Mouse (Mus musculus) liver, embryonic 12.5 days (tissue): ENCODE measurements around the gene Ess2. TPM values are rescaled to one million over a fixed set of nuclear protein-coding genes. Genes with fewer than 3 reads are reported as not detected.

ENCODE experiments used
- ATAC-seq: fragments of 200-750 bp; cut with Nextera tagmentation; 2 replicates; pipeline ENCODE4 v1.8.0; 2017; ENCODE audit warnings: moderate number of reproducible peaks, mild to moderate bottlenecking, moderate library complexity
- H3K27ac ChIP-seq: fragments of 300-500 bp; sonication (generic); 2 replicates; pipeline ENCODE4 v1.5.1; 2016; ENCODE audit warnings: mild to moderate bottlenecking
- H3K27me3 ChIP-seq: fragments of 300-500 bp; sonication (generic); replicated peaks from 2 replicates; pipeline ENCODE4 v1.6.1; 2016; ENCODE audit warnings: mild to moderate bottlenecking, moderate library complexity
- H3K36me3 ChIP-seq: fragments of 300-500 bp; sonication (generic); 2 replicates; pipeline ENCODE4 v1.6.1; 2016; ENCODE audit warnings: mild to moderate bottlenecking, moderate library complexity
- H3K4me1 ChIP-seq: fragments of 300-500 bp; sonication (generic); 2 replicates; pipeline ENCODE4 v1.6.1; 2016
- H3K4me2 ChIP-seq: fragments of 300-500 bp; sonication (generic); 2 replicates; pipeline ENCODE4 v1.6.1; 2016; ENCODE audit warnings: mild to moderate bottlenecking, moderate library complexity
- H3K4me3 ChIP-seq: fragments of 300-500 bp; sonication (generic); 2 replicates; pipeline ENCODE4 v1.5.1; 2016; ENCODE audit warnings: mild to moderate bottlenecking, moderate library complexity
- H3K9ac ChIP-seq: fragments of 300-500 bp; sonication (generic); 2 replicates; pipeline ENCODE4 v1.6.1; 2016; ENCODE audit warnings: mild to moderate bottlenecking, moderate library complexity
- H3K9me3 ChIP-seq: fragments of 300-500 bp; sonication (generic); replicated peaks from 2 replicates; pipeline ENCODE4 v1.6.1; 2016; ENCODE audit warnings: mild to moderate bottlenecking, moderate library complexity
- WGBS: fragments of 180-500 bp; shearing (Covaris S2); methylation state at CpG from one replicate; pipeline ENCODE4 v1.1.7; 2016; ENCODE audit not compliant: insufficient replicate concordance; 5-methylcytosine and 5-hydroxymethylcytosine counted together
- polyA plus RNA-seq: library from polyadenylated mRNA; unstranded; fragments of >200 nt; fragmentation: Nextera tagmentation; extraction: Ambion mirVana; gene quantifications from 2 replicates; pipeline ENCODE4 v1.2.1, GENCODE M21; 2016

Ess2 gene
- polyA plus RNA-seq, 1 experiment from 2014 or later = 18.7 TPM

DNA sequence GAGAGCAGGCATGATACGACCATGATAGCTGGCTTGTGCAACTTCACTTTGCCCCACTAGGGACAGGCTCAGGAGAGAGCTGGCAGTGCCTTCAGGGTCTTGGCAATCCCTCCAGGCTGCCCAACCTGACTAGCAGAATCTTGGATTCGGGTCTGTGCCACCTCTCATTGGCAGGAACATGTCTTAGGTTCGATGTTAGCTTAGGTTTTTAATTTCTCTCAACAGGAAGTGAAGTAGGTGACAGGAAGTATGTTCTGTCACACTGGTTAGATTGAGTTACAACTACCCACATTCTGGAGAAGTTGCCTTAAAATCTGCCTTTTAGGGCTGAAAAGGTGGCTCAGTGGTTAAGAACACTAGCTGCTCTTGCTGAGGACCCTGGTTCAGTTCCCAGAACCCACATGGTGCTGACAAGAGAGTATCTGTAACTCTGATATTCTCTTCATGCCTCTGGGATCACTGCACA lies 23.3 kb upstream of the Ess2 start:
- Histone ChIP-seq H3K27me3 (no peaks in the 10 kb centered on the region; the same call in 1 of the 2 replicates), H3K4me2 (no peak overlapping the region), H3K9me3 (no peaks in the 10 kb centered on the region), H3K27ac (peak overlapping the region; percentile 86), H3K9ac (peak overlapping the region; percentile 33; the same call in 1 of the 2 replicates), H3K4me3 (no peak overlapping the region), H3K36me3 (no peaks in the 10 kb centered on the region), H3K4me1 (peaks cover 53% of the 10 kb centered on the region)
- whole genome bisulfite sequencing = 36% methylated on average over 3 of the region's 3 CpGs
- no peak for ATAC-seq

- H3K4me2 ChIP-seq = peak overlapping the region; percentile 25; the same call in 1 of the 2 replicates
These were observed 22.7 kb upstream of the Ess2 start for GRCm38 (mm10) chr16:17933594-17934444.

DNA sequence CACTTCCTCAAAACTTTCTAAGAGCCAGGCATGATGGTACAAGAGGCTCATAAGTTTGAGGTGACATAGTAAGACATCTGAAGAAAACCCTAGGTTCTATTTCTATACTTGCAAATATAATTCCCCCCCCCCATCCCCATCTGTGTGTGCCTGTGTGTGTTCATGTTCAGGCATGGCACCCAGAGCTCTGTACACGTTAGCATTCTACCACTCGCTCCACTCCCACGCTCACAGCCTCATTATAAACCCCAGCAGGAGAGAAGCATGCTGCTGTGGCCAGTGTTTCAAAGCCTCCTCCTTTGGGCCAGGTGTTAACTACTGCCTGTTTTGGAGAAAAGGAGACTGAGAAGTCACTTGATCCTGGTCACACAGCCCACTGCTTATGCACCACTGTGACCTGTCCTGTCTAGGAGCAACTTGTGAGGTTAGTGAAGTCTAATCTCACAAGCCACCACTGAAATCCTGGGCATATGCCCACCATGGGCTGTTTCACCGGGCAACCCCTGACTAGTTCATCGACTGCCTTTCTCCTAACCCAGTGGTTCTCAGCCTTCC lies 20.8 kb upstream of the Ess2 start:
- Histone ChIP-seq H3K4me2 (no peak overlapping the region), H3K4me3 (no peak overlapping the region), H3K36me3 (no peaks in the 10 kb centered on the region), H3K27me3 (no peaks in the 10 kb centered on the region), H3K9ac (no peak overlapping the region), H3K9me3 (no peaks in the 10 kb centered on the region), H3K4me1 (peaks cover 53% of the 10 kb centered on the region), H3K27ac (peak overlapping the region; percentile 6; the same call in 1 of the 2 replicates)
- 77% methylated on average over 5 of the region's 5 CpGs for WGBS
- ATAC-seq = no peak

More at GRCm38 (mm10) chr16:17933594-17934444, 22.7 kb upstream of the Ess2 start:
- Histone ChIP-seq H3K27ac (peak overlapping the region; percentile 86), H3K9me3 (no peaks in the 10 kb centered on the region), H3K4me1 (peaks cover 53% of the 10 kb centered on the region), H3K9ac (peak overlapping the region; percentile 33), H3K27me3 (no peaks in the 10 kb centered on the region; the same call in 1 of the 2 replicates), H3K4me3 (no peak overlapping the region), H3K36me3 (no peaks in the 10 kb centered on the region)
- 22% methylated on average over 9 of the region's 9 CpGs for whole genome bisulfite sequencing
- ATAC-seq = peak; percentile 77

DNA sequence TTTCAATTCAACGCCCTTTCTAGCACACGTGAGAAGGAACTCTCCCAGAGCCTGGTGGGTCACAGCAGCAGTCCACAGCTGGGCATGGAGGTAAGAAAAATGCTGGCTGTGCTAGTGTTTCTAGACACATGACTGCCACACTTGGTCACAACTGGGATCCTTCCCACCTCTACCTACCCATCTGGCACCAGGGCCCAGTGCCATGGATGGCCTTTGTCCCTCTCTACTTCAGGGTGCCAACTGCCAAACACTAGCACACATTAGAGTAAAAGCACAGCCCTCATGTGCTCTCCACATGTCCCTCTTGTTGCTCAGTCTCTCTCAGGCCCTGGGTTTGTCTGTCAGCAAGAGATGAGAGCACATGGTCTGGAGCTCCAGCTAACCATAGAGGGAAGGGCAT lies 18.5 kb upstream of the Ess2 start:
- no peak overlapping the region for H3K9ac ChIP-seq
- peaks cover 68% of the 10 kb centered on the region for H3K4me1 ChIP-seq
- WGBS = 78% methylated on average over 2 of the region's 2 CpGs

GRCm38 (mm10) chr16:17929211-17929610 lies 18.1 kb upstream of the Ess2 start:
- H3K27me3 ChIP-seq = no peaks in the 10 kb centered on the region
- H3K36me3 ChIP-seq = peaks cover 22% of the 10 kb centered on the region
- H3K9ac ChIP-seq = peak overlapping the region; percentile 93
- H3K4me2 ChIP-seq = peak overlapping the region; percentile 99
- H3K9me3 ChIP-seq = no peaks in the 10 kb centered on the region
- ATAC-seq = no peak
- WGBS = 36% methylated on average over 2 of the region's 2 CpGs
- no peak overlapping the region for H3K4me3 ChIP-seq
- H3K27ac ChIP-seq = peak overlapping the region; percentile 95
- H3K4me1 ChIP-seq = peaks cover 67% of the 10 kb centered on the region

More for the DNA sequence above, 18.5 kb upstream of the Ess2 start:
- Histone ChIP-seq H3K27me3 (no peaks in the 10 kb centered on the region), H3K27ac (peak overlapping the region; percentile 95), H3K36me3 (peaks cover 18% of the 10 kb centered on the region), H3K9me3 (no peaks in the 10 kb centered on the region), H3K4me3 (no peak overlapping the region), H3K4me2 (0 out of 2 replicates have a peak overlapping the region, but pooled peaks have one; percentile 99)
- ATAC-seq = no peak

- Histone ChIP-seq H3K4me1 (peaks cover 67% of the 10 kb centered on the region), H3K27me3 (no peaks in the 10 kb centered on the region), H3K36me3 (peaks cover 22% of the 10 kb centered on the region), H3K4me3 (peak overlapping the region; percentile 90), H3K9me3 (no peaks in the 10 kb centered on the region), H3K4me2 (peak overlapping the region; percentile 99), H3K27ac (peak overlapping the region; percentile 95), H3K9ac (peak overlapping the region; percentile 93)
- under 1% methylated on average over 9 of the region's 9 CpGs for WGBS
- peak; percentile 62 for ATAC-seq
These were observed 17.5 kb upstream of the Ess2 start for GRCm38 (mm10) chr16:17928627-17929104.

DNA sequence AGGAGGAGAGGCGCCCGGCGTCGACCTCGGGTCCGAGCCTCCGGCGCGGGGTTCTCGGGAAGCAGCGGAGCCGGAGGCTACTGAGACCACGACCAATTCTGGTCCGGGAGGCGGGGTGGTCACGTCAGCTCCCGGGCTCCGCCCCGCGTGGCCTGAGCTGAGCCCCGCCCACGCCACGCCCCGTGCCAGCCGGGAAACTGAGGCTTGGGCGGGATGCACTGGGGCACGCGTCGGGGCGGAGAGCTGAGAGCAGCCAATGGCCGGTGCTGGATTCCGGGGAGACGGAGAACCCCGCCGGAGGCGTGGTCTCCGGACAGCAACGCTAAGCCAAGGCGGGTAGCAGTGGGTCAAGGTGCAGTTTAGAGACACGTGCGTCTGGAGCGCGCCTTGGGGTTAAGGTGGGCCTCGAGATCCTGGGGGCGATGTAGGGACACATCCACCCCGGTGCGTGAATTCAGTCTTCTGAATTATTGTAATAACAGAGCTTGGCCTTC lies 17.0 kb upstream of the Ess2 start, which contains the start of gene Slc25a1:
Gene Slc25a1, minus strand, starts transcription at position 133 of the 494 bp plus-strand sequence.
- peak within 1 kb of the TSS; percentile 99 for H3K4me2 ChIP-seq
- peaks cover 22% of the 10 kb centered on the region for H3K36me3 ChIP-seq
- H3K27ac ChIP-seq = peak within 1 kb of the TSS; percentile 95
- under 1% methylated on average over 47 of the region's 47 CpGs for WGBS
- H3K9me3 ChIP-seq = no peaks in the 10 kb centered on the region
- peak within 1 kb of the TSS; percentile 90 for H3K4me3 ChIP-seq
- H3K4me1 ChIP-seq = peaks cover 67% of the 10 kb centered on the region
- peak within 1 kb of the TSS; percentile 93 for H3K9ac ChIP-seq
- H3K27me3 ChIP-seq = no peaks in the 10 kb centered on the region
- peak; percentile 87 for ATAC-seq

DNA sequence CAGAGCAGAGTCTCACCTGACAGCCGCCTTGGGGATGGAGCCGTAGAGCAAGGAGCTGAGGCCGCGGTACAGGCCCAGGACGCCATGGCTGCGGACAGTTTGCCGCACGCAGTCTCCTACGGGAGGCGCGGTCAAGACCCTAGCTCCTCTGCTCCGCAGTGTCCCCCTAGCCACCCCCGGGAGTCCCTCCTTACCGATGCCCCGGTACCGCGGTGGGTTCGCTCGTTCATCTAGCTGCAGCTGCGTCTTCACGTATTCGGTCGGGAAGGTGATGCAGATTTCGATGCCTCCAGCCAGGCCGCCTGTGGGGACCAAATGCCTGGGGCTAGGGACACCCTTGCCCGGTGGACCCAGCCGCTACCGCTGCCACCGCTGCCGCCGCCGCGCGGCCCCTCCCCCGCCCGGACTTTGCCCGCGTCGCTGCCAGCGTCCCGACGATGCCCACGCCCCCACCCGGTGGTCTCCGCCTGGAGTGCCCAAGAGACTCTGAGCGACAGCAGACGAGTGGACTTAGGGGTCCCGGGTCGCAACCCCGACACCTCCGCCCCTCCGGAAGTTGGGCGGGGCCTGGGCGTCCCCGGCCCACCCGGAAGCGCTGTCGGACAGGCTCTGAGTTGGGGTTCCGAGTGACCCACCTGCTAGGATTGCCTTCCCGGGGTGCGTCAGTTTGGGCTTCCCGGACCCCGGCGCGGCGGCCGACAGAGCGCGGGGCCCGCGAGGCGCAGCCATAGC lies 16.4 kb upstream of the Ess2 start:
- H3K4me3 ChIP-seq = peak overlapping the region; percentile 90

GRCm38 (mm10) chr16:17922163-17922538 lies 11.0 kb upstream of the Ess2 start:
- Histone ChIP-seq H3K4me2 (peak overlapping the region; percentile 95), H3K4me1 (peaks cover 62% of the 10 kb centered on the region), H3K27ac (peak overlapping the region; percentile 89), H3K27me3 (peaks cover 28% of the 10 kb centered on the region), H3K36me3 (peaks cover 22% of the 10 kb centered on the region), H3K9ac (peak overlapping the region; percentile 88), H3K9me3 (no peaks in the 10 kb centered on the region), H3K4me3 (peak overlapping the region; percentile 72)
- ATAC-seq = peak; percentile 25; the same call in 1 of the 2 replicates
- WGBS = under 1% methylated on average over 14 of the region's 14 CpGs

More for the DNA sequence above, 16.4 kb upstream of the Ess2 start:
- peak overlapping the region; percentile 95 for H3K27ac ChIP-seq
- 3% methylated on average over 67 of the region's 72 CpGs for WGBS
- no peaks in the 10 kb centered on the region for H3K9me3 ChIP-seq
- peak; percentile 16 for ATAC-seq
- H3K9ac ChIP-seq = peak overlapping the region; percentile 93
- H3K27me3 ChIP-seq = no peaks in the 10 kb centered on the region
- peak overlapping the region; percentile 99 for H3K4me2 ChIP-seq
- peaks cover 22% of the 10 kb centered on the region for H3K36me3 ChIP-seq
- H3K4me1 ChIP-seq = peaks cover 69% of the 10 kb centered on the region

DNA sequence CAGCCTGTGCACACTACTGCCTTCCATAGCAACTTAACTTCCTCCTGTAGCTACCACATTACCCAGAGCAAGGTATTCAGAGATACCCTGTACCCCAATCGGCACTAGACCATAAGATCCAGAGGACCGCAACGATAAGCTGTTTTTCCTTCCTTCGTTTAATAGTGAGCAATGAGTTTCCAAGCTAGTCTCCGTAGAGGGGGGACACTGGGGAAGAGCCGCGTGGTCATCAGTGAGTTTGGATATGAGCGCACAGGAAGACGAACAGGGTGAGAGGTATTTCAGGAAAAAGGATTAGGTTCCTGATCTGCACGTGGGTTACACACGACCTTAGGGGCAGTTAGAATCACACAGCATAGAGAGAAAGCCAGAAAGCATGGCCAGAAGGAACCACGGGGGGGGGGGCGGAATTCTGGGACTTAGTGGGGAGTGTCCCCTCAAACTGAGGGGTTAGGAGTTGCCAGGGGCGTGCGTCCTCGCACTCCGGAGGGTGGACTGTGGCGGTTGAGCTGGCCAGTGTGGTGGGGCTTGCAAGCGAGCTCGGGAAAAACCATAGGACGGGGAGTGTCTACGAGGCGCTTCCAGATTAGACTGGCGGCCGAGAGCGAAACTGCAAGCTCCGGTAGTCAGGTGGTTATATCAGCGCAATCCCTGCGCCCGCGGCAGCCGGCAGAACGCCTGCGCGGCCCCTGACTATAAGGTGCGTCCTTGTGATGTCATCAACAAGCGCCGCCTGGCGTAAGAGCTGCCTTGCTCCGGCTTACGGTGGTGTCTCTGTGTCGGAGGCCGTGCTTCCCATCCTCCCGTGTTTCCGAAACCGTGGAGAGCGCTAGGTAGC lies 10.4 kb upstream of the Ess2 start:
- H3K9ac ChIP-seq = peak overlapping the region; percentile 88
- peaks cover 34% of the 10 kb centered on the region for H3K27me3 ChIP-seq
- peak overlapping the region; percentile 95 for H3K4me2 ChIP-seq
- no peaks in the 10 kb centered on the region for H3K9me3 ChIP-seq
- H3K36me3 ChIP-seq = peaks cover 22% of the 10 kb centered on the region
- 1% methylated on average over 47 of the region's 47 CpGs for WGBS
- H3K4me1 ChIP-seq = peaks cover 56% of the 10 kb centered on the region
- H3K4me3 ChIP-seq = peak overlapping the region; percentile 72
- H3K27ac ChIP-seq = peak overlapping the region; percentile 89
- ATAC-seq = peak; percentile 92
